Mouse (Mus musculus) intestine, postnatal 0 days (tissue): ENCODE measurements at regions not wholly inside any gene's neighbourhood (a gene's known extent, or its start where the extent isn't known, plus 50 kb on each side); places are given as distances from the start of the nearest gene placed in this dataset.
A peak's percentile ranks its signal among the peaks of the same experiment; 100 is the strongest.

Source experiments
- ATAC-seq: fragments of 200-750 bp; cut with Nextera tagmentation; 2 replicates; pipeline ENCODE4 v1.8.0; 2017; ENCODE audit warnings: mild to moderate bottlenecking, moderate TSS enrichment, moderate library complexity
- H3K27ac ChIP-seq: fragments of 300-500 bp; sonication (generic); 2 replicates; pipeline ENCODE4 v1.5.1; 2014; ENCODE audit warnings: mild to moderate bottlenecking, low read depth, low read length, moderate library complexity
- H3K27me3 ChIP-seq: fragments of 300-500 bp; sonication (generic); replicated peaks from 2 replicates; pipeline ENCODE4 v1.6.1; 2014; ENCODE audit warnings: low read length, mixed read lengths; ENCODE audit not compliant: control insufficient read depth, insufficient read depth
- H3K36me3 ChIP-seq: fragments of 300-500 bp; sonication (generic); 2 replicates; pipeline ENCODE4 v1.6.1; 2014; ENCODE audit warnings: mild to moderate bottlenecking, moderate library complexity; ENCODE audit not compliant: control insufficient read depth, insufficient read depth
- H3K4me1 ChIP-seq: fragments of 300-500 bp; sonication (generic); replicated peaks from 2 replicates; pipeline ENCODE4 v1.6.1; 2014; ENCODE audit warnings: antibody characterized with exemption, low read length, mixed read lengths; ENCODE audit not compliant: control insufficient read depth, insufficient read depth
- H3K4me2 ChIP-seq: fragments of 300-500 bp; sonication (generic); replicated peaks from 2 replicates; pipeline ENCODE4 v1.6.1; 2014; ENCODE audit warnings: low read depth, mild to moderate bottlenecking, moderate library complexity
- H3K4me3 ChIP-seq: fragments of 300-500 bp; sonication (generic); 2 replicates; pipeline ENCODE4 v1.5.1; 2014; ENCODE audit warnings: low read depth, low read length
- H3K9ac ChIP-seq: fragments of 300-500 bp; sonication (generic); 2 replicates; pipeline ENCODE4 v1.6.1; 2014; ENCODE audit warnings: mild to moderate bottlenecking, low read depth, low read length
- H3K9me3 ChIP-seq: fragments of 300-500 bp; sonication (generic); 2 replicates; pipeline ENCODE4 v1.6.1; 2016; ENCODE audit warnings: mixed run types; ENCODE audit not compliant: control insufficient read depth
- CTCF ChIP-seq: sonication (generic); IDR thresholded peaks from 2 replicates; pipeline ENCODE4 v1.5.1; 2016; ENCODE audit warnings: low read depth, mild to moderate bottlenecking, control low read depth, antibody characterized with exemption, moderate library complexity
- WGBS: fragments of 180-500 bp; shearing (Covaris S2); extraction: QIAGEN DNeasy Blood & Tissue Kit; methylation state at CpG from one replicate; pipeline ENCODE4 v1.1.7; 2014; 5-methylcytosine and 5-hydroxymethylcytosine counted together

- no peak for TF ChIP-seq CTCF
- H3K4me2 ChIP-seq, result no peak overlapping the region
- no peak overlapping the region for H3K4me3 ChIP-seq
- ATAC-seq, result no peak
- 64% methylated on average over 4 of the region's 4 CpGs for WGBS
- H3K9ac ChIP-seq, result no peak overlapping the region
- H3K36me3 ChIP-seq, result no peaks in the 10 kb centered on the region
- H3K27ac ChIP-seq, result no peak overlapping the region
- H3K4me1 ChIP-seq, result 0 out of 2 replicates have a peak, but pooled peaks cover 3% of the 10 kb centered on the region
- H3K9me3 ChIP-seq, result no peaks in the 10 kb centered on the region
- no peaks in the 10 kb centered on the region for H3K27me3 ChIP-seq
Observed at GRCm38 (mm10) chr11:112327606-112328005, 454.4 kb upstream of the Sox9 start.

DNA sequence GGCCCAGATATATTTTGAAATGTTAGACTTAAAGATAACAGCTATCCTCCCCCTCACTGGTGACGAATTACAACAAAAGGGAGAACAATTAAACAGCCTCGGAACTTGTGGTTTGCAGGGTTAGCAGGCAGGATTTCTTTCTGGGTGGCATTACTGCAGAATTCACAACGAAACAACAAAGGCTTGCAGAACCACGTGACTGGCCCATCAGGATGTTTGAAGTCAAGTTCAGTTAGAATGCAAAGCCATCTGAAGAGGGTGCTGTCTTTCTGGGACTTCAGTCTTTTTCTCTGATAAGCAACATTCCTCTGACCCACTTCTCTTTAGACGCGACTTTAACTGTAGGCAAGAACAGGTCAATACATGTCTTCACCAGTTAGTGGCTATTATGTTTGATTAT is 436.9 kb upstream of the Sox9 start:
- H3K36me3 ChIP-seq, result no peaks in the 10 kb centered on the region
- H3K27me3 ChIP-seq, result no peaks in the 10 kb centered on the region
- H3K4me2 ChIP-seq, result no peak overlapping the region
- H3K9me3 ChIP-seq, result no peaks in the 10 kb centered on the region
- no peak overlapping the region for H3K4me3 ChIP-seq
- no peak overlapping the region for H3K27ac ChIP-seq
- H3K9ac ChIP-seq, result no peak overlapping the region
- ATAC-seq, result no peak
- H3K4me1 ChIP-seq, result no peaks in the 10 kb centered on the region
- TF ChIP-seq CTCF, result no peak
- WGBS, result 51% methylated on average over 6 of the region's 6 CpGs

GRCm38 (mm10) chr11:112345586-112345985 is 436.4 kb upstream of the Sox9 start:
- no peak for TF ChIP-seq CTCF
- Histone ChIP-seq H3K27ac (no peak overlapping the region), H3K9me3 (no peaks in the 10 kb centered on the region), H3K36me3 (no peaks in the 10 kb centered on the region), H3K27me3 (no peaks in the 10 kb centered on the region), H3K4me3 (no peak overlapping the region), H3K4me1 (no peaks in the 10 kb centered on the region), H3K4me2 (no peak overlapping the region), H3K9ac (no peak overlapping the region)
- WGBS, result 26% methylated on average over 3 of the region's 3 CpGs
- ATAC-seq, result no peak

- H3K4me1 ChIP-seq, result no peaks in the 10 kb centered on the region
- no peaks in the 10 kb centered on the region for H3K36me3 ChIP-seq
- peak; percentile 79 for ATAC-seq
- H3K4me3 ChIP-seq, result no peak overlapping the region
- no peak overlapping the region for H3K9ac ChIP-seq
- no peaks in the 10 kb centered on the region for H3K9me3 ChIP-seq
- no peak overlapping the region; the same call in none of the 2 replicates for H3K27ac ChIP-seq
- no peak for TF ChIP-seq CTCF
- 45% methylated on average over 3 of the region's 3 CpGs for WGBS
- peak overlapping the region; percentile 17 for H3K4me2 ChIP-seq
- H3K27me3 ChIP-seq, result no peaks in the 10 kb centered on the region
Observed at GRCm38 (mm10) chr11:112346089-112346488, 435.9 kb upstream of the Sox9 start.

DNA sequence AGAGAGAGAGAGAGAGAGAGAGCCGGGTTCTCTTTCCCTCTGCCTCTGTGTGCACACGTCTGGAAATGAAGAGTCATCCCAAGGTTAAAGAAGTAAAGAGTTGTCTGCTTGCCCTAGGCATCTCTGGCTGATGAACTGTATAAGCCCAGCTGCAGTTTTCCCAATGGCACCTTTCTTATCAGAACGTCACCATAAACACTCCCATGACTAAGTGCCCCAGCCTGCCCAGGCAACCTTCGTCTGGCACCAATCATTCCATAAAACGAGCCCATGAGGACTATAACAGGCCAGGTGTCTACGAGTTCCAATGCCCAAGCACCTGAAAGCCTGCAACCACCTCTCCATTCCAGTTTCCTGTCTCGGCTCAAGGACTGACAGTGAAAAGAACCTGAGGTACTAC is 435.5 kb upstream of the Sox9 start:
- Histone ChIP-seq H3K9ac (no peak overlapping the region), H3K4me1 (no peaks in the 10 kb centered on the region), H3K4me2 (peak overlapping the region; percentile 17), H3K36me3 (no peaks in the 10 kb centered on the region), H3K4me3 (no peak overlapping the region), H3K27ac (no peak overlapping the region; the same call in 1 of the 2 replicates), H3K27me3 (no peaks in the 10 kb centered on the region), H3K9me3 (no peaks in the 10 kb centered on the region)
- 29% methylated on average over 7 of the region's 7 CpGs for WGBS
- no peak for TF ChIP-seq CTCF
- ATAC-seq, result peak; percentile 96

DNA sequence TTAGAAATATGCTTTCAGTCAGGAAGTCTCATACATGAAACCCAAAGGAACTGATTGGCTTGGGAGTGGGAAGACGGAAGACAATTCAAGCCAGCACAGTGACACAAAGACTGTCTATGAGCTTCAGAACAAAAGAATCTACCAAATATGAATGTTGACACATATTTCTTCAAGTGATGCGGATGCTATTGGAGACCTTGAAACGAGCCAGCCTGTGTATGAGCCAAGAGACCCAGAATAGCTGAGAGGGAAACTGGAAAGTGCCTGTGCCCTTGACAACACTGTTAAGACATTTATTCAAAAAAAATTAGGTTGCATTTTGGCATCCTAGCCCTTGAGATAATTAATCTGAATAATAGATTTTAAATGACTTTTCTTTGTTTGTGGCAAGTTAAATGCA is 426.7 kb upstream of the Sox9 start:
- no peak overlapping the region for H3K4me2 ChIP-seq
- no peaks in the 10 kb centered on the region for H3K36me3 ChIP-seq
- no peak for TF ChIP-seq CTCF
- H3K4me3 ChIP-seq, result no peak overlapping the region
- no peaks in the 10 kb centered on the region for H3K9me3 ChIP-seq
- ATAC-seq, result no peak
- H3K4me1 ChIP-seq, result no peaks in the 10 kb centered on the region
- no peak overlapping the region for H3K27ac ChIP-seq
- WGBS, result 92% methylated on average over 3 of the region's 3 CpGs
- H3K27me3 ChIP-seq, result no peaks in the 10 kb centered on the region
- H3K9ac ChIP-seq, result no peak overlapping the region

- Histone ChIP-seq H3K9me3 (no peaks in the 10 kb centered on the region), H3K4me3 (no peak overlapping the region), H3K4me2 (no peak overlapping the region), H3K27me3 (no peaks in the 10 kb centered on the region), H3K27ac (no peak overlapping the region), H3K36me3 (no peaks in the 10 kb centered on the region), H3K4me1 (no peaks in the 10 kb centered on the region), H3K9ac (no peak overlapping the region)
- 93% methylated on average over 4 of the region's 4 CpGs for WGBS
- no peak for ATAC-seq
- TF ChIP-seq CTCF, result no peak
Observed at GRCm38 (mm10) chr11:112366715-112367114, 415.3 kb upstream of the Sox9 start.
